Mouse (Mus musculus) left cerebral cortex, postnatal 36 days (tissue): ENCODE data around the gene Lrp5. TPM values are rescaled to one million over a fixed set of nuclear protein-coding genes. Genes with fewer than 3 reads are reported as not detected.
"Not testable (repeated sequence)": the region's sequence is repeated elsewhere in the genome, so short reads cannot be mapped to it uniquely, and the experiment has no call there.

ENCODE experiments used
- DNase-seq, 2 experiments: peaks; one replicate each; pipeline ENCODE4 v3.0.0; 2021 to 2022; ENCODE audit warnings: low spot score in 2 of 2, mixed read lengths in 1 of 2
- intact Hi-C: fragments of 180-260 bp; cut with DNase I; formaldehyde crosslinking; loops from one replicate; pipeline ENCODE4 v1.15.1; 2025
- total RNA-seq, 2 experiments: library from RNA; stranded (reverse); gene quantifications; 2 replicates each; pipeline ENCODE4 v1.2.3; 2021

Lrp5 gene
- total RNA-seq, 2 experiments from 2014 or later = 9.1 to 9.2 TPM

DNA sequence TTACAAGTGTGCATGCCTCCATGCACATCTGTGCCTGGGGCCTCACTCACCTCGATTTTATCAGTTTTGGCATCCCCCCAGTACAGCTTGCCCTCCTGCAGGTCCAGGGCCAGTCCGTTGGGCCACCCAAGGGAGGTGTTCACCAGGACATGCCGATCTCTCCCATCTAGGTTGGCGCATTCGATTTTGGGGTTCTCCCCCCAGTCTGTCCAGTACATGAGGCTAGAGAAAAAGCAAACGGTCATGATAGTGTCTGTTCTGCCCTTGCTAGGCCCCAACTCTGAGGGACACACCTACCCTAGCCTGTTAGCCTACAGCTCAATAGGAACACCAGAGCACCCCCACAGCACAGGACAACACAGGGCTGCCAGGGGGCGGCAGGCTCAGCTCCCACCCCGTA is 58.1 kb downstream of the Lrp5 start:
- intact Hi-C loops = no loop called here
- DNase-seq = no peak

DNA sequence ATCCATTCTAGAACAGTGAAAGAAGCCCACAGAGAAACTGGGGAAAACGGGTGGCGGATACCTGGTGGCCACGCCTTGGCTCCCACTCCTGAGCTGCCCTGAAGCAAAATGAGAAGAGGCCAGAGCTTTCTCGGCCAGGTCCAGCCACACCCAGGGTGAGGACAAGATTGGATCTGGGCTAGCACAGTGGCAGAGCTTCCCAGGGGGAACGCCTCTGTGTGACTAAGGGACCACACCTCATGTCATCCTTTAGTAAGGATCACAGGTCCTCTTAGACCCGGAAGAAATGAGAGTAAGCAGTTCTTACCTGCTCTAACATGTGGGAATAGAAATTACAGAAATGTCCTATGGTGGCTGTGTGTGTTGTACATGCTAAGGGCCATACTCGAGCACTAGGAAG is 61.3 kb downstream of the Lrp5 start:
- intact Hi-C loops = no loop called here
- DNase-seq = no peak

DNA sequence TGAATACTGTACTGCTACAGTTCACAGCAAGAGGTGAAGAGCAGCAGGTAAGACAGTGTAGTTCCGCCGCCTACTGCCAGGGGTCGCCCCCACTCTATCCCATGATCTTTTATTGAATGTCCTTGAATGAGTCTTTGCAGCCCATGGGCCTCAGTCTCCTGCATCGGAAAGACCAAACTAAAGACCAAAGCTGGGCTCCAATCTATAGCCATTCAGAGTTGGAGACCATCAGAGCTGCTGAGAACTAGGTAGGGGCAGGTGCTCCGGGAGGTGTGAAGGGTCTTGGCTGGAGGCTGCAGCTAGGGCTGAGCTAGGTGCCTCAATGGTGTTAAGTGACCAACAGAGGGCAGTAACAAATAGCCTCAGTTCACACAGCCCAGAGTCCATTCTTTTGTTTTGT is 62.5 kb downstream of the Lrp5 start:
- peak in 1 of 2 experiments; percentile 24 for DNase-seq
- intact Hi-C loops = no loop called here

DNA sequence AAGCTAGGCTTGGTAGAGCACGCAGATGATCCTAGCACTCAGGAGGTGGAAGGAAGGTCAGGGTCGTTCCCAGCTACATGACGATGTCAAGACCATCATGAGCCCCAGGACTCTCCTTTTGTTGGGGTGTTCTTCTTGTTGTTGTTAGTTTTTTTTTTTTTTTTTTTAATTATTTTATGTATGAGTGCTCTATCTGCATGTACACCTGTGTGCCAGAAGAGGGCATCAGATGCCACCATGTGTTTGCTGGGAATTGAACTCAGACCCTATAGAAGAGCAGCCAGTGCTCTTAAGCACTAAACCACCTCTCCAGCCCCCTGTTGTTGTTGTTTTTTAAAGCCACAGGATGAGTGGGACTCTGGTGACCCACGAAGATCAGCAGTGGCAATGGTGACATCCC is 63.1 kb downstream of the Lrp5 start:
- intact Hi-C loops = no loop called here

DNA sequence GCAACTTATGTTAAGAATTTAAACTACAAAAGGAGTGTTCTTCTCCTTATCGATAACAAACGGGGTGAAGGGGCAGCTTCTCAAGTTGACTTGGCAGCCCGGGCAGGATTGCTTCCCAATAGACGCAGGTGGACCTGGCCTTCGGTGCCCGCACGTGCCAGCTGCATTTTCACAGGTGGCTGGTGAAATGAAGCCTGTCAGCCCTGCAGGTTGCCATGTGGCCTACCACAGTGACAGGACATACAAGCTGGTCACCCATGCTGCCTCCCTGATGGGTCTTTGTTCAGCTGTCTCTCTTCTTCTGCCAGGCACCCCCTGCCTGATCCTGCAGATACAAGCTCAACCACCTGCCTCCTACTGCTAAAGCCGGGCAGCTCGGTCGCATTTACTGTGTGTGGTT is 65.5 kb downstream of the Lrp5 start:
- DNase-seq = no peak
- intact Hi-C loops = no loop called here

More for the DNA sequence above, 63.1 kb downstream of the Lrp5 start:
- no peak for DNase-seq

DNA sequence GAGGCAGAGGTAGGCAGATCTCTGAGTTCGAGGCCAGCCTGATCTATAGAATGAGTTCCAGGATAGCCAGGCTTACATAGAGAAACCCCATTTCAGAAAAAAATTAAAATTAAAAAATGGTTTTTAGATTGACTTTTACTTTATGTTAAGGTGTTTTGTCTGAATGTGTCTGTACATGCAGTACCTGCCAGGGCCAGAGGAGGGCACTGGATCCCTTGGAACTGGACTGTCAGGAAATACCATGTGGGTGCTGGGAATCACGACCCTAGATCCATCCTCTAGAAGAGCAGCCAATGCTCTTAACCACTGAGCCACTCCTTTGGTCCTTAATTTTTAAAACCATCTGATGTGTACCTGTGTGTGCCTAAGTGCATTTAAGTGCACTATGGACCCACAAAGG is 67.0 kb downstream of the Lrp5 start:
- DNase-seq = no peak
- intact Hi-C loops = no loop called here

DNA sequence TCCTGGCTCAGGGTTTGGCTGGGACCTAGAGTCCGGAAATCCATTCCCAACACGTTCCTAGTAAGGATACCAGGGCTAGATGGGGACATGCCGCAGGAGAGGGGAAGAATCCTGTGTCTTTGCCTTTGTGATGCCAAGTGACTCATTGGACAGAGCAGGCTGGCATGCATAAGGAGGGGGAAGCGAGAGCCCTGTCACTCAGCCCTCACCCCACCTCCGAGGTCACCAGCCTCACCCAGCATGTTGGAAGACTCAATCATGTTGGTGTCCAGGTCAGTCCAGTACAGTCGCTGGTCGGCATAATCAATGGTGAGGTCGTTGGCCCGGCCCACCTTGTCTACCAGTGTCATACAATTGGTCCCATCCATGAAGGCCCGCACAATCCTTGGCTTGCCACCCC is 72.4 kb downstream of the Lrp5 start:
- intact Hi-C loops = no loop called here
- DNase-seq = no peak

DNA sequence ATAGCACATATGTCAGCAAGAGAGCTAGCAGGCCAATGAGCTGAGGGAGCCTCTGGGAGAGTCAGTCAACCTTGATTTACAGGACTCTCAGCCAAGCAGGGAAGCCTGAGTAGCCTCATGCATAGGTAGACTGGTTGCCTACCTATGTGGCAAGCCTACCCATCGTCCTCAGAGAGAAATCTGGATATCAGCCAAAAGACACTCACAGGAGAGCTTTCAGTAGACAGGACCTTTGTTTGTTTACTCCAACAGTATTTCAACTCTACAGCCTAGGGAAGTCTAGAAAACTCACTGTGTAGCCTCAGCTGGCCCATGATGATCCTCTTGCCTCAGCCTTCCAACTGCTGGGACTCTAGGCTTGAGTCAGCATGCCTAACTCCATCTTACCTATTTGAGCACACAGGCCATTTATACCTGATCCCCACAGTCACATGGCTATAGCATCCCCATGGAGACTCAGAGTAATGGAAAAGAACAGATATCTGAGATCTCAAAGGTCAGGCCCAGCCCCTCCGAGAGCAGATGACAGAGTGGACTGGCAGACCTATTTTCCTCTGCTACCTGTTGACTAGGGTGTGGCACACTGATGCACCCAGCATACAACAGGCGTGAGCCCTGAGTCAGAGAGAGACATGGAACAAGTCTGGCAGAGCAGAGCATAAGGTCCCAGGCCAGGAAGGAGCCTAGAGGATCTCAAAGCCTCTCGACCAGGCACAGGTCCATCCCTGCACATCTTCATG is 73.7 kb downstream of the Lrp5 start:
- no peak for DNase-seq
- intact Hi-C loops = no loop called here

DNA sequence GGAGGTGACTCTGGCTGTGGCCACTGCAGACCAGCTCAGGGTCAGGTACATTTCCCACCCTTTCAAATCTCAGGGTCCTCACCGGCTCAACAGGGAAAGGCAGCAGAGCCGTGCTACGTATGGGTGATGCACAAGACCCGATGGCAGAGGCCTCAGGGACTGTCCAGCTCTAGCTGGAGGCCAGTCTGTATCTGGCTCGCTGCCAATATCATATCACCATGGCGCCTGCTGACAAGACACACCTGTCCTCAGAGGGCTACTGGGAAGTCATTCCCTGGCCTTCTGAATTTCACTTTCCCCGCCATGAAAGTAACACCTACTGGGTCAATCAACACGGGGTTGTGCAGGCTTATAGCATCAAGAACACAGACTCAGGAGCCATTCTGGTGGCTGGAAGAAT is 74.6 kb downstream of the Lrp5 start:
- no peak for DNase-seq
- intact Hi-C loops = no loop called here

DNA sequence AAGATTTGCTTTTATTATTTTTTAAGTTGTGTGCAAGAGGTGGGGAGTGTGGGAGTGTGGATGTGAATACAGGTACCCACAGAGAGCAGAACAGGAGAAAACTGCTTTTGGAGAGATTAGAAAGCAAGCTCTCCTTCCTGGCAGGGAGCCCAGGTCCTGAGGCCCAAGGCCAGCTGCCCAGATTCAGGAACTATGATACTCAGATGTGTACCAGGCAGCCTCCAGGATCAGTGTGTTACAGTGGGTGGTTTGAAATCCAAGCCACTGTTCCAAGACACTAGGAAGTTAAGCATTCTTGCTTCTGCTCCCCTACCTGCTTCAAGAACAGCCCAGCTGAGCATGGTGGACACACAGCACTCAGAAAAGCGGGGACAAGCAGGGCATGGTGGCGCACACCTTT is 75.5 kb downstream of the Lrp5 start:
- no peak for DNase-seq
- intact Hi-C loops = no loop called here

DNA sequence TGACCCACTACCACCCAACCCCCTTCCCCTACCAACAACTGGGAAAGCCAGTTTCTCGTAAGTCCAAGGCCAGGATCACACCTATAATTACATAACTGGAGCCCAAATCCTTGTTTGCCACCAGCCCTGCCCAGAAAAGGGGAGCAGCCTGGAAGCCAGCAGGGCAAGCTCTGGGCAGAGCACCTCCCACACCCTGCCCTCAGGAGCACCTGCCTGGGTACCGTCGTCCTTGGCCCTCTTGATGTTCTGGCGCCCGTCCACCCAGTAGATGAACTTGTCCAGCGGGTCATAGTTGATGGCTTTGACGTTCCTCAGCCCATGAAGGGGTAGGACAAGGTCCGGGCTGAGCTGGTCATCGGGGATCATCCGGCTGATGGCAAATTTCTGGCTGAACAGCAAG is 76.5 kb downstream of the Lrp5 start:
- intact Hi-C loops = no loop called here

DNA sequence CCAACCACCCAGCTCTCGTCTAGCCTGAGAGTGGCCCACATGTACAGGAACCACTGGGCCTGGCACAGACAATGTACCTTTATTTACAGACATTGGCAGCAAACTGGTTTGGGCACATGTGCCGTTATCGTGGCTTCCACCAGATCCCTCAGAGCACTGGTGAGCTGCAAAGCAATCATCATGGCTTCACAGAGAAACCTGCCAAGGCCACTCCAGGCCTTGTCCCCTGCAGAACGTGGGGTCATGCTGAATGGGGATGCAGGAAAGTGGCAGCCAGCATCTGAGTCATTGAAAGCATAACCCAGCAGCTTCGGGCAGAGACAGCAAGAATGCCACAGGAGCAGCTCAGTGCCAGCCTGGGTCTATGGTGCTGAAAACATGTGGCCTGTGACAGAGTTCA is 92.0 kb downstream of the Lrp5 start:
- intact Hi-C loops = no loop called here
- no peak for DNase-seq

More for the DNA sequence above, 76.5 kb downstream of the Lrp5 start:
- no peak for DNase-seq

DNA sequence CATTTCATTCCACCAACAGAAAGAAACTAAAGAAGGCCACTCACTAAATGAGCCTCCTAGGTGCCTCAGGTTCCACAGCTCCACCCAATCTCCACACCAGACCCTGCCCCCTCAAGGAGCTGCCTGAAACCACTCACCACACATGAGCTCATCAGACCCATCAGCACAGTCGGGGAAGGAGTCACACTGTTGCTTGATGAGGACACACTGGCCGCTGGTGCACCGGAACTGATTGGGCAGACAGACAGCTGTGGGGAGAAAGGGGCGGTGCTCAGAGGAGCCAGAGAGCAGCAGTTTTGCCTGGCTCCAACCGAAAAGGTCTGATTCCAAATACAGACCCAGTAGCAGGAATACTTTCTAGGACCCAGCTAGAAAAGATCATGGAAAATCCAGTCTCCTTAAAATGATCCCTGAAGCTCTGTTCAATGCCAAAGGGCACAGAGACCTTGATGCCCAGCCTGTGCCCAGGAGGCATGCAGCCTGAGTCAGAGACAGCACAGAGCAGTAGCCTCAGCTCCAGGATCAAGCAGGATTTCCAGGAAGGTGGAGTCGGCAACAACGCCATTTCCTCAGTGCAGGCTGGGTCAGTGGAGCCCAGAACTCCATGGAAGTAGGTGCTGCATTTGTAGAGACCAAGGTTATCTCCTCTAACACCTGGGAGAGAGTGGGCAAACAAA is 92.8 kb downstream of the Lrp5 start:
- intact Hi-C loops = no loop called here
- no peak for DNase-seq

DNA sequence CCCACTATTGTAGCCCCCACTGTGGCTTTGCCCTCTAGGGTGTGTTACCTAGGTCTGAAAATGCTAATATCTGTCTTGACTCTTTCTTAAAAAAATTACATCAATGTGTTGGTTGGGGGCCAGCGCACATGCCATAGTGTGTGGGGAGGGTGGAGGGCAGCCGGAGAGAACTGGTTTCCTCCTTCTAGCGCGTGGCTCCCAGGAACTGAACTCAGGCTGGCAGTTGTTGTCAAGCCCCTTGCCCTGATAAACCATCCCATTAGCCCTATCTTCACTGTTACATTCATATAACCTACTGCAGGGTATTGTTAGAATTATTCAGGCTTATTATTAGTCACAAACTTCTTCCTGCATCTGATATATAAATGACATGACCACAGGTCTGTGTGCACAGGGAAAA is 96.4 kb downstream of the Lrp5 start:
- DNase-seq = no peak
- intact Hi-C loops = no loop called here

DNA sequence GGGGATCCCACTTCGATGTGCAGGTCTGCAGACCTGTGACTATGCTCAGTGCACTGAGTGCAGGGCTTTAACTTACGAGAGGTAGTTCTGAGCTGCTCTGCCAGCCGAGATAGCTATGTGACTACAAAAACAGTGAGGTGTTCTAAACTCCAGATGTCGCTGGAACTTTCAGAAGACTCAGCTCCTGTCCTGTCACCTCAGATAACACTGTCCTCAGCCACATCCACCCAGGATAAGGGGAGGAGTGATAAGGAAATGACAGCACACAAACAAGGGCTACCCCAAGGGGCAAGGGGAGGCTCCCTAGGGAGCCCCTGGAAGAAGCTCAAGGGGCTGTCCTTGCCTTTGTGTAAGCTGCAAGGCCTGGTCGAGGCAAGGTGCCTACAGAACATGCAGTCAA is 96.8 kb downstream of the Lrp5 start:
- intact Hi-C loops = no loop called here

DNA sequence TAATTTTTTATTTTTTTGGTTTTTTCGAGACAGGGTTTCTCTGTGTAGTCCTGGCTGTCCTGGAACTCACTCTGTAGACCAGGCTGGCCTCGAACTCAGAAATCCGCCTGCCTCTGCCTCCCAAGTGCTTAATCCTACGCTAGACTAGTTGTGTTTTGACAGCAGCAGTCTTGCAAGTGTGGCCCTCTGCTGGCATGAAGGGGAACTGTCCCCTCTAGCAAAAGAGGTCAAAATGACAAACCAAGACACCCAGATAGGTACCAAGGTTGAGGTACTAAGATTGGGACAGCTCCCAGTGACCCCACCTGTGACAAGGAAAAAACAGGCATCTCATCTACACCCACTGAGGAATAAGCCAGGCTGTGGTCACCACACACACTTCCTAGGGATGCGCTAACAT is 98.6 kb downstream of the Lrp5 start:
- intact Hi-C loops = not testable (repeated sequence)

More for the DNA sequence above, 96.8 kb downstream of the Lrp5 start:
- DNase-seq = no peak

DNA sequence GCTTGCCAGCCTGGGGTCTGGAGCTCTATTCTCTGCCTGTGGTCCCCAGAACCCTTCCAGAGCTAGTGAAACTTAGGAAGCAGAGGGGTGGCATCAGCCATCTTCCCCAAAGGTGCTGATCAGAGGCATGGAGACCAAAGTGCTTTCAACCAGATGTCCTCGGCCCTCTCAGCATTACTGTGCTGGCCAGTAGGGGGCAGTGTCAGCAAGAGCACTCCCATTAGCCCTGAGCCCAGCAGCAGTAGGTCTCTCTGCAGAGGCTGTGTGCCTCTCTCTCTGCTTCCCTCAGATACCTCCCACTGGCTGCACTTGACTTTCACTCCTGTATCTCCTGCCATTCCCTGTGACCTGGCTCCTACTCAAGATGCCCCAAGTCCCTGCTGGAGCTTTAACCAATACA is 99.8 kb downstream of the Lrp5 start:
- intact Hi-C loops = no loop called here
- peak; percentile 37 to 42 for DNase-seq

More for the DNA sequence above, 98.6 kb downstream of the Lrp5 start:
- not testable (repeated sequence) for DNase-seq

DNA sequence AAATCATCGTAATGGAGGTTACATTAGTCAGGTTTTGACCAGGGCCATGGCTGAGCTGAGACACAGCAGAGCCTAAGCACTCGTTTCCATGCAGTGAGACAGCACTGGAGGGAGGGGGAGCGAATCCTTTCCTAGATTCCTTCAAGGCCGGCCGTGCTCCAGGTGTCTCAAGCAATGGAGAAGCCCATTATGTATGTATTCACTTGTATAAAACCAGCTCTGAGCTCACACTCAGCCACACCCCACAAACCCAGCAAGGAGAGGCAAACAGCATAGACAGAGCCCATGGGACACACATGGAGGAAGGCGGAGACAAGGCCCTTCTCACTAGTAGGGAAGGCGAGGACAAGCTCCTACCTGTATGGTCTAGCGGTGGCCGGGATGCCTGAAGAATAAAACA is 100.3 kb downstream of the Lrp5 start:
- intact Hi-C loops = no loop called here
- no peak for DNase-seq

DNA sequence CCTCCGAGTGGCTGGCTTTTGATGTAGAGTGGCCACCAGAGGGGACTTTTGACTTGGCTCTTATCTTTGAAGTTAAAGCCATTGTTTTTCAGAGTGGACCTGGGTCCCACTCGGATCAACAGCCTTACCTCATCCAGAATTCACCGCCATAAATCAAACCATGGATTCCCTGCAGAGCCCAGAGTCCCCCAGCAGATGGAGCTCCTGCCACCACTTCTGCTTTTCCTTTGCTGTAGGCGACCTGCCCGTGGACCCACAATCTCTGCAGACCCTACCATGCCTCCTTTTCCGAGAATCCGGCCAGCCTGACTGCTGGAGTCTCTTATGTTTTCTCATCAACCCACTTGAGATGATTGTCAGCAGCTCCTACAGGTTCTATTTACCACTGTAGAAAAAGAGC is 105.0 kb downstream of the Lrp5 start:
- intact Hi-C loops = loop anchor here (5.0 kb wide), 2 partner anchors 121 to 141 kb away; no protein-coding TSS in a partner anchor

DNA sequence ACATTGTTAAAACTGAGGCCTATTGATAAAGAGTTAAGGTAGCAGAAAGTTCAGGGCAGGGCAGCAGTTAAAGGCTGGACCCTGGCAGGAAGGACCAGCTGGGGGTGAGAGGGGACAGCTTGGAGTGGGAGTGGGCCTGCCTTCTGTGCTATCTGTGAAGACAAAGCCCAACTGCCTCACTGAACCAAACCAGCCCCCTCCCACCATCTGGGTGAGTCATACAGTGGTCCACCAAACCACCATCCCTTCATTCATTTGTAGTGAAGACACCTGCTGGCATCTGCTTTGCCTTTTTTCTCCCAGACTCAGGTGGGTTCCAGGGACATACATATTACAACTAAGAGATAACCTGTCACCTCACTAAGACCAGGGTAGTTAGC is 108.5 kb downstream of the Lrp5 start:
- DNase-seq = no peak
- intact Hi-C loops = loop anchor here (5.0 kb wide), 1 partner anchor 191 kb away; the partner anchor contains the start of gene Tesmin

More for the DNA sequence above, 105.0 kb downstream of the Lrp5 start:
- peak; percentile 46 to 72 for DNase-seq

DNA sequence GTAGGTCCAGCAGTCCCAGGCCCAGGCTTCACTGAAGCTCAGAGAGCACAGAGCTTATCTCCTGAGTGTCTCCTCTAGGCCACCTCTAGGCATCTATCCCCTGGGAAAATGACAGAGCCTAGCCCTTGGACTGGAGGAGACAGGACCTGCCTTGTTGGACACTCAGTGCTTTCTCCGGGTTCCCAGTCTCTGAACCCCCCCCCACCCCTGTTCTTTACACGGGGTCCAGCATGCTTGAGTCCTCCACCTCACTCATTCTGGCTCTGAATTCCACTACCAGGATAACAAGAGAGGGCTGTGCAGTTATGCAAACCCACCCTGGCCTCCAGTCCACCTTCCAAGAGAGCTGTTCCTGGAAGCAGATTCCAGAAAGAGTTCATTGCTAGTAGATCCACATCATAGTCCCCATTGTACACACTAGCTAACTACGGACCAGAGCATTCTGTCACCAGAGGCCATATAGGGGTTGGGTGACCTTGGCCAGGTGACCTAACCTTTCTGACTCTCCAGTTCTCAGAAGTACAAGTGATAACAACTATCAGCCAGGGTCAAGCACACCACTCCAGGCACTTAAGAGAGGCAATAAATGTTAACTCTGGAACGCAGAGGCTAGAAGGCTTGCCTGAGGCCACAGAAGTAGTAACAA is 109.0 kb downstream of the Lrp5 start:
- no peak for DNase-seq
- intact Hi-C loops = loop anchor here (5.0 kb wide), 1 partner anchor 190 kb away; the partner anchor contains the start of gene Tesmin
